Mouse (Mus musculus) neural tube, embryonic 12.5 days (tissue): ENCODE data around the gene Zfp988. TPM values are rescaled to one million over a fixed set of nuclear protein-coding genes. Genes with fewer than 3 reads are reported as not detected.
A peak's percentile ranks its signal among the peaks of the same experiment; 100 is the strongest.
"Not testable (repeated sequence)": the region's sequence is repeated elsewhere in the genome, so short reads cannot be mapped to it uniquely, and the experiment has no call there.

Experiments
- ATAC-seq: fragments of 200-750 bp; cut with Nextera tagmentation; 2 replicates; pipeline ENCODE4 v1.8.0; 2017; ENCODE audit warnings: low read depth, mild to moderate bottlenecking, moderate TSS enrichment, moderate library complexity; ENCODE audit not compliant: low FRiP score
- H3K27ac ChIP-seq: fragments of 300-500 bp; sonication (generic); 2 replicates; pipeline ENCODE4 v1.5.1; 2016
- H3K27me3 ChIP-seq: fragments of 300-500 bp; sonication (generic); replicated peaks from 2 replicates; pipeline ENCODE4 v1.6.1; 2016; ENCODE audit warnings: mild to moderate bottlenecking
- H3K36me3 ChIP-seq: fragments of 300-500 bp; sonication (generic); 2 replicates; pipeline ENCODE4 v1.6.1; 2016; ENCODE audit warnings: mild to moderate bottlenecking
- H3K4me1 ChIP-seq: fragments of 300-500 bp; sonication (generic); 2 replicates; pipeline ENCODE4 v1.6.1; 2016
- H3K4me2 ChIP-seq: fragments of 300-500 bp; sonication (generic); replicated peaks from 2 replicates; pipeline ENCODE4 v1.6.1; 2016; ENCODE audit warnings: mild to moderate bottlenecking
- H3K4me3 ChIP-seq: fragments of 300-500 bp; sonication (generic); 2 replicates; pipeline ENCODE4 v1.5.1; 2016
- H3K9ac ChIP-seq: fragments of 300-500 bp; sonication (generic); 2 replicates; pipeline ENCODE4 v1.6.1; 2016; ENCODE audit warnings: mild to moderate bottlenecking
- H3K9me3 ChIP-seq: fragments of 300-500 bp; sonication (generic); 2 replicates; pipeline ENCODE4 v1.6.1; 2016; ENCODE audit warnings: mild to moderate bottlenecking
- WGBS: fragments of 180-500 bp; shearing (Covaris S2); methylation state at CpG from one replicate; pipeline ENCODE4 v1.1.7; 2016; 5-methylcytosine and 5-hydroxymethylcytosine counted together
- polyA plus RNA-seq: library from polyadenylated mRNA; unstranded; fragments of >200 nt; fragmentation: Nextera tagmentation; extraction: Ambion mirVana; gene quantifications from 2 replicates; pipeline ENCODE4 v1.2.1, GENCODE M21; 2016

Zfp988 gene
- polyA plus RNA-seq, 1 experiment from 2014 or later: 0.08 TPM

GRCm38 (mm10) chr4:147347300-147347699, 41.8 kb downstream of the Zfp988 start:
- H3K27ac ChIP-seq, H3K4me3 ChIP-seq, ATAC-seq, H3K4me1 ChIP-seq, H3K9ac ChIP-seq, H3K36me3 ChIP-seq, H3K27me3 ChIP-seq, H3K4me2 ChIP-seq: not testable (repeated sequence)
- 74% methylated on average over 4 of the region's 4 CpGs for WGBS
- peaks cover 65% of the 10 kb centered on the region for H3K9me3 ChIP-seq

- peaks cover 64% of the 10 kb centered on the region for H3K9me3 ChIP-seq
- H3K4me2 ChIP-seq, H3K27me3 ChIP-seq, H3K4me1 ChIP-seq, H3K4me3 ChIP-seq, H3K9ac ChIP-seq, H3K36me3 ChIP-seq, H3K27ac ChIP-seq, ATAC-seq: not testable (repeated sequence)
- 89% methylated on average over 2 of the region's 3 CpGs for WGBS
Measured at GRCm38 (mm10) chr4:147347880-147348279, 42.4 kb downstream of the Zfp988 start.

- H3K4me2 ChIP-seq, H3K36me3 ChIP-seq, H3K9ac ChIP-seq, H3K4me1 ChIP-seq, H3K27ac ChIP-seq, H3K27me3 ChIP-seq, ATAC-seq, H3K4me3 ChIP-seq: not testable (repeated sequence)
- 83% methylated on average over 2 of the region's 2 CpGs for WGBS
- peaks cover 59% of the 10 kb centered on the region for H3K9me3 ChIP-seq
Measured at GRCm38 (mm10) chr4:147348401-147348800, 42.9 kb downstream of the Zfp988 start.

GRCm38 (mm10) chr4:147348906-147349686, 43.6 kb downstream of the Zfp988 start:
- H3K36me3 ChIP-seq, H3K9ac ChIP-seq, H3K4me3 ChIP-seq, ATAC-seq, H3K4me1 ChIP-seq, H3K27me3 ChIP-seq, H3K27ac ChIP-seq, H3K4me2 ChIP-seq: not testable (repeated sequence)
- peaks cover 54% of the 10 kb centered on the region for H3K9me3 ChIP-seq
- WGBS: 91% methylated on average over 18 of the region's 19 CpGs

- 0 out of 2 replicates have a peak, but pooled peaks have one; percentile 48 for ATAC-seq
- H3K9me3 ChIP-seq: peaks cover 51% of the 10 kb centered on the region
- H3K27ac ChIP-seq, H3K27me3 ChIP-seq, H3K36me3 ChIP-seq, H3K4me2 ChIP-seq, H3K9ac ChIP-seq, H3K4me3 ChIP-seq, H3K4me1 ChIP-seq: not testable (repeated sequence)
- WGBS: 87% methylated on average over 9 of the region's 9 CpGs
Measured at GRCm38 (mm10) chr4:147349687-147350415, 44.4 kb downstream of the Zfp988 start.

DNA sequence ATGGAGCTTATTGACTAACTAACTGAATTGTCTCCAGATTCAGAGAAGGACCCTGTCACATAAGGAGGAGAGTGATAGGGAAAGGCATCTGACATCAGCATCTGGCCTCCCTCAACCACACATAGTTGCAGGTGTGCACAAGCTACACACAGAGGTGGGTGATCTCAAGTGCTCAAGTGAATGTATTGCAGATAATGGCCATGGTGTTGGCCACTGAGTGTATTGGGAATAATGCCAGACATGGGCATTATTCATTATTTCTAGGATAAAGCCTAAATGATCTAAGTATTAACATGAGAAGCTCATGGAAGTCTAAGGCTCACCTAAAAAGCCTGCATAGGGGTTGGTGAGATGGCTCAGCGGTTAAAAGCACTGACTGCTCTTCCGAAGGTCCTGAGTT, 45.1 kb downstream of the Zfp988 start:
- not testable (repeated sequence) for H3K4me1 ChIP-seq, H3K4me3 ChIP-seq, ATAC-seq, H3K27me3 ChIP-seq, H3K36me3 ChIP-seq, H3K27ac ChIP-seq, H3K9ac ChIP-seq, H3K4me2 ChIP-seq
- H3K9me3 ChIP-seq: peaks cover 48% of the 10 kb centered on the region
- WGBS: 86% methylated on average over 2 of the region's 2 CpGs

DNA sequence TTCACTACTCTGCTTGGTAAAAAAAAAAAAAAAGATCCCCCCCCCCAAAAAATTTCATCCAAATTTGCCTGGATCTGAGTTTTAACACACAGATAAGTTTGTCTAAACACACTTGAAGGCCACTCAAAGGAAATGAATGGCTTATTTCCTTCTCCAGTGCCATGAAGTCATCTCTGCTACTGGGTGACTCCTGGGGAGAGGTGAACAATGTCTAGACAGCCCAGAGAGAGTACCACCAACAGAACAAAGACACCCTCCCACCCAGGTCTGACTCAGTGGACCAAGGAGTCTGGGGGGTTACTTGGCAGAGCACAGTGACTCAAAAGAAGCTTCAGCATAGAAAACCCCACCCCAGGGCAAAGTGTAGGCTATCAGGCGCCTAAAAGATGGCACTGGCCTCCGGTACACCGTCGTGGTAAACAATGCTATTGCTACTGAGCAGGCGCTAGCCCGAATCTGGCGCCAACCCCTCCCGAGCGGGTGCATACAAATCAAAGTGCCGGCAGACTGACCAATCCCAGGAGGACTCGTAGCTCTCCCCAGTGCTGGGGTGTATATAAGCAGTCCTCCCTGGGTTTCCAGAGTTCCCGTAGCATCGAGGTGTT, 46.0 kb downstream of the Zfp988 start:
- not testable (repeated sequence) for H3K36me3 ChIP-seq, H3K9ac ChIP-seq, H3K27me3 ChIP-seq, H3K4me3 ChIP-seq, H3K27ac ChIP-seq, H3K4me2 ChIP-seq, ATAC-seq, H3K4me1 ChIP-seq
- 82% methylated on average over 11 of the region's 13 CpGs for WGBS
- H3K9me3 ChIP-seq: peaks cover 44% of the 10 kb centered on the region

GRCm38 (mm10) chr4:147353626-147354025, 48.2 kb downstream of the Zfp988 start:
- not testable (repeated sequence) for ATAC-seq
- 82% methylated on average over 4 of the region's 4 CpGs for whole genome bisulfite sequencing

GRCm38 (mm10) chr4:147356042-147356441, 50.6 kb downstream of the Zfp988 start:
- H3K27me3 ChIP-seq, H3K4me1 ChIP-seq, H3K9me3 ChIP-seq, H3K4me2 ChIP-seq, H3K9ac ChIP-seq, H3K36me3 ChIP-seq, H3K27ac ChIP-seq, ATAC-seq, H3K4me3 ChIP-seq: not testable (repeated sequence)
- no CpG with 5 or more reads among the region's 3 CpGs for WGBS

More at GRCm38 (mm10) chr4:147353626-147354025, 48.2 kb downstream of the Zfp988 start:
- H3K27me3 ChIP-seq, H3K27ac ChIP-seq, H3K4me1 ChIP-seq, H3K36me3 ChIP-seq, H3K9ac ChIP-seq, H3K4me3 ChIP-seq, H3K4me2 ChIP-seq: not testable (repeated sequence)
- peaks cover 28% of the 10 kb centered on the region for H3K9me3 ChIP-seq

GRCm38 (mm10) chr4:147357195-147357594, 51.7 kb downstream of the Zfp988 start:
- not testable (repeated sequence) for H3K36me3 ChIP-seq, H3K27ac ChIP-seq, H3K9me3 ChIP-seq, H3K9ac ChIP-seq, H3K4me3 ChIP-seq, H3K4me2 ChIP-seq, ATAC-seq, H3K4me1 ChIP-seq, H3K27me3 ChIP-seq
- no CpG with 5 or more reads among the region's 2 CpGs for WGBS

GRCm38 (mm10) chr4:147361003-147361402, 55.5 kb downstream of the Zfp988 start, which contains the start of gene Zfp978:
TSS of gene Zfp978 (plus strand) at chr4:147361303.
- not testable (repeated sequence) for H3K4me2 ChIP-seq, H3K36me3 ChIP-seq, H3K27me3 ChIP-seq, H3K4me1 ChIP-seq, H3K9ac ChIP-seq, H3K4me3 ChIP-seq, H3K9me3 ChIP-seq, H3K27ac ChIP-seq, ATAC-seq
- no CpG with 5 or more reads among the region's 6 CpGs for WGBS

- H3K4me2 ChIP-seq, H3K27ac ChIP-seq, H3K4me3 ChIP-seq, H3K27me3 ChIP-seq, ATAC-seq, H3K9ac ChIP-seq, H3K9me3 ChIP-seq, H3K4me1 ChIP-seq, H3K36me3 ChIP-seq: not testable (repeated sequence)
- no CpG with 5 or more reads among the region's 1 CpGs for WGBS
Measured at GRCm38 (mm10) chr4:147361872-147362271, 56.4 kb downstream of the Zfp988 start.
